Mouse (Mus musculus) myocyte (in vitro differentiated cells): Measurements from ENCODE around the gene Nup214. TPM values are rescaled to one million over a fixed set of nuclear protein-coding genes. Genes with fewer than 3 reads are reported as not detected.

Experiments
- H3K27me3 ChIP-seq: one replicate; pipeline ENCODE4 v1.6.1; 2011; ENCODE audit not compliant: control insufficient read depth, insufficient read depth, insufficient read length
- H3K36me3 ChIP-seq: one replicate; pipeline ENCODE4 v1.6.1; 2011; ENCODE audit not compliant: control insufficient read depth, insufficient read depth
- H3K4me2 ChIP-seq: one replicate; pipeline ENCODE4 v1.6.1; 2011; ENCODE audit warnings: low read depth, control low read depth
- H3K4me3 ChIP-seq: one replicate; pipeline ENCODE4 v1.5.1; 2011; ENCODE audit warnings: mild to moderate bottlenecking, control low read depth, moderate library complexity
- H3K79me2 ChIP-seq: one replicate; pipeline ENCODE4 v1.6.1; 2011; ENCODE audit not compliant: control insufficient read depth, insufficient read depth
- H3ac ChIP-seq: one replicate; pipeline ENCODE4 v1.6.1; 2011; ENCODE audit not compliant: control insufficient read depth, insufficient read length
- CEBPB ChIP-seq: IDR thresholded peaks from 2 replicates; pipeline ENCODE4 v1.6.1; 2011; ENCODE audit warnings: mild to moderate bottlenecking, moderate library complexity; ENCODE audit not compliant: poor library complexity, insufficient read depth, severe bottlenecking
- E2F4 ChIP-seq: IDR thresholded peaks from one replicate; pipeline ENCODE4 v1.6.1; 2011; ENCODE audit warnings: mild to moderate bottlenecking, control low read depth, moderate library complexity; ENCODE audit not compliant: insufficient read depth
- MAX ChIP-seq: IDR thresholded peaks from one replicate; pipeline ENCODE4 v1.6.1; 2011; ENCODE audit warnings: low read depth, mild to moderate bottlenecking, control low read depth
- MYOD1 ChIP-seq, 3 experiments: IDR thresholded peaks; one replicate each; pipeline ENCODE4 v1.6.1; 2011; ENCODE audit warnings: control low read depth in 2 of 3, low read depth in 2 of 3, mild to moderate bottlenecking in 2 of 3, moderate library complexity in 1 of 3; ENCODE audit not compliant: insufficient read length in 2 of 3, control insufficient read depth in 1 of 3
- MYOG ChIP-seq, 3 experiments: IDR thresholded peaks; one replicate each; pipeline ENCODE4 v1.6.1; 2011; ENCODE audit warnings: control low read depth in 2 of 3, low read depth in 2 of 3, mild to moderate bottlenecking in 2 of 3; ENCODE audit not compliant: insufficient read length in 2 of 3, control insufficient read depth in 1 of 3, insufficient read depth in 1 of 3
- POLR2A ChIP-seq: IDR thresholded peaks from one replicate; pipeline ENCODE4 v1.6.1; 2011; ENCODE audit warnings: low read depth, mild to moderate bottlenecking, control low read depth, moderate library complexity; ENCODE audit not compliant: insufficient read length
- POLR2AphosphoS2 ChIP-seq: IDR thresholded peaks from one replicate; pipeline ENCODE4 v1.6.1; 2011; ENCODE audit warnings: low read depth, control low read depth; ENCODE audit not compliant: insufficient read length
- REST ChIP-seq: IDR thresholded peaks from one replicate; pipeline ENCODE4 v1.6.1; 2011; ENCODE audit warnings: mild to moderate bottlenecking, control low read depth, moderate library complexity; ENCODE audit not compliant: insufficient read depth, insufficient read length
- SRF ChIP-seq: IDR thresholded peaks from one replicate; pipeline ENCODE4 v1.6.1; 2011; ENCODE audit warnings: low read depth; ENCODE audit not compliant: control insufficient read depth, insufficient read length
- TCF12 ChIP-seq: IDR thresholded peaks from one replicate; pipeline ENCODE4 v1.6.1; 2011; ENCODE audit warnings: mild to moderate bottlenecking, control low read depth; ENCODE audit not compliant: poor library complexity, insufficient read depth, severe bottlenecking
- TCF3 ChIP-seq: IDR thresholded peaks from one replicate; pipeline ENCODE4 v1.6.1; 2011; ENCODE audit warnings: low read depth, control low read depth; ENCODE audit not compliant: insufficient read length
- USF1 ChIP-seq: IDR thresholded peaks from one replicate; pipeline ENCODE4 v1.6.1; 2011; ENCODE audit warnings: low read depth, mild to moderate bottlenecking, control low read depth, moderate library complexity
- polyA plus RNA-seq: library from polyadenylated mRNA; unstranded; fragments of >200 nt; fragmentation: generic; extraction: Trizol; gene quantifications from one replicate; pipeline ENCODE4 v1.2.1, GENCODE M21; 2012; ENCODE audit warnings: missing spikeins

Nup214 gene
- polyA plus RNA-seq, 1 experiment: 26.3 TPM

DNA sequence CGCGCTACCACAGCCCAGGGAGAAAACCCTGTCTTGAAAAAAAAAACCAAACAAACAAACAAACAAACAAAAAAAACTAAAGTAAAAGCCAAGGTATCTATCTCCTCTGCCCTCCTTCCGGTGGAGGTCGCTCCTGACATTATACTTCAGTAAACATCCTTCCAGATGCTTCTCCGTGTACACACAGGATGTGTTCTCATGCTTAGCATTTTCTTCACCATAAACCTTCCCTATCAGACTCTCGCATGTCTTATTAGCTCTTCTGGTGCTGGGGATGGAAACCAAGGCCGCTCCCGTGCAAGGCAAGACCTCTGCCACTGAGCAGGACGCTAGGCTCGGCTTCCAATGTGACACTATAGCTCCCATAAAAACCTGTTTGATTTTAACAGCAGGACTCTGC is 103.5 kb downstream of the Nup214 start:
- peaks cover 35% of the 10 kb centered on the region for H3K27me3 ChIP-seq

DNA sequence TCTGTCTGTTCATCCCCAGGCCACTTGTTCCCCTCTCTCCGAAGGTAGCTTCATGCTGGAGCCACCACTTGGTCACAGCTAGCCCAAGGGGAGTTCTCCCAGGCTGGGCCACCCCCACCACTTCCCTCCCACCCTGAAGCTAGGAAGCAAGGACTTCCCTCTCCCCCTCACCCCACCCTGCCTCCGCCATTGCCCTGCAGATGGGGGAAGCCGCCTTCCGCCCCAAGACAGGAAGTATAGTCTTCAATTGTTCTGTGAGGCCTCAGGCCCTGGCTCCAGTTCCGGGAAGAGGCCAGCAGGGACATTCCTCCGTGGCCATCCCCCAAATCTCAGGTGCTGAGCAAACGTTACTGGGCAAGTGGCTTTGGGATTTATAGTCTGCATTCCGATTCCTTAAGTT is 104.3 kb downstream of the Nup214 start:
- H3K4me2 ChIP-seq: peak overlapping the region; percentile 24
- H3K4me3 ChIP-seq: no peak overlapping the region
- H3K36me3 ChIP-seq: no peaks in the 10 kb centered on the region
- no peak for TF ChIP-seq MYOD1 (IDR thresholded peaks at IDR 0.05; ENCODE audit: control insufficient read depth in 1 of 3, insufficient read length in 2 of 3, low read depth in 2 of 3)
- no peak for TF ChIP-seq TCF3
- no peak for TF ChIP-seq TCF12
- TF ChIP-seq MAX: no peak
- TF ChIP-seq CEBPB: no peak
- TF ChIP-seq MYOG (IDR thresholded peaks at IDR 0.05; ENCODE audit: control insufficient read depth in 1 of 3, insufficient read depth in 1 of 3, insufficient read length in 2 of 3, low read depth in 2 of 3): no peak
- TF ChIP-seq POLR2A: no peak
- no peak for TF ChIP-seq REST
- no peak for TF ChIP-seq USF1
- TF ChIP-seq SRF: no peak
- no peak for TF ChIP-seq POLR2AphosphoS2
- no peak for TF ChIP-seq E2F4
- no peaks in the 10 kb centered on the region for H3K79me2 ChIP-seq
- peaks cover 34% of the 10 kb centered on the region for H3K27me3 ChIP-seq
- H3ac ChIP-seq: no peak overlapping the region

More for the DNA sequence above, 103.5 kb downstream of the Nup214 start:
- no peak overlapping the region for H3ac ChIP-seq
- no peak for TF ChIP-seq REST
- TF ChIP-seq CEBPB: no peak
- no peak for TF ChIP-seq USF1
- TF ChIP-seq E2F4: no peak
- H3K79me2 ChIP-seq: no peaks in the 10 kb centered on the region
- no peaks in the 10 kb centered on the region for H3K36me3 ChIP-seq
- H3K4me2 ChIP-seq: peak overlapping the region; percentile 24
- no peak overlapping the region for H3K4me3 ChIP-seq

DNA sequence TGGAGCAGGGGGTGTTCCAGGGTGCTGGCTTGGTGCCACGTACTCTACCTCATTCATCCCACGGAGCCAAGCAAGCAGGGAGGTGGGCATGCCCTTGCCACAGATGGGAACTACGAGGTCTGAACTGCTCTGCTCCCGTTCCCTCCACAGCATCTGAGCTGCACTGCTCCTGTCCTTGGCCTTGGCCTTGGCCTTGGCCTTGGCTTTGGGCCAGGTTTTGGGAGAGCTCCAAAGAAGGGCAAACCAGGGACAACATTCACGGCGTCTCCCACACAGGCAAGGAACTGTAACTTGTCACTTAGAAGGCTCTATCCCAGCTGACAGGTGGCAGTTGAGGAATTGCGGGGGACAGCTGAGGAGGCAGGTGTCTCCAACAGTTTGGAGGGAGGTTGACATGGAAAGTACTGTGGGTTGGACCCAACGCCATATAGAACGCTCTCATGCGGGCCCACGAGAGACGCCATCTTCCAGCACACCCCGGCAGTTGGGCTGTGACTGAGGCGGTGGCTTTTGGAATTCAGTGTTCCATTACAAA is 105.0 kb downstream of the Nup214 start:
- H3K79me2 ChIP-seq: no peaks in the 10 kb centered on the region
- H3K4me3 ChIP-seq: no peak overlapping the region
- H3K4me2 ChIP-seq: peak overlapping the region; percentile 50
- peaks cover 35% of the 10 kb centered on the region for H3K27me3 ChIP-seq
- H3K36me3 ChIP-seq: no peaks in the 10 kb centered on the region
- H3ac ChIP-seq: no peak overlapping the region
- no peak for TF ChIP-seq SRF
- TF ChIP-seq MYOD1 (IDR thresholded peaks at IDR 0.05; ENCODE audit: control insufficient read depth in 1 of 3, insufficient read length in 2 of 3, low read depth in 2 of 3): peak in 2 of 3 experiments; percentile 77 to 94
- peak; percentile 64 for TF ChIP-seq TCF12
- TF ChIP-seq POLR2A: peak; percentile 46
- TF ChIP-seq MYOG (IDR thresholded peaks at IDR 0.05; ENCODE audit: control insufficient read depth in 1 of 3, insufficient read depth in 1 of 3, insufficient read length in 2 of 3, low read depth in 2 of 3): peak in 2 of 3 experiments; percentile 6 to 84
- TF ChIP-seq E2F4: no peak
- peak; percentile 23 for TF ChIP-seq POLR2AphosphoS2
- TF ChIP-seq MAX: no peak
- no peak for TF ChIP-seq CEBPB
- TF ChIP-seq TCF3: no peak
- no peak for TF ChIP-seq REST
- TF ChIP-seq USF1: no peak

DNA sequence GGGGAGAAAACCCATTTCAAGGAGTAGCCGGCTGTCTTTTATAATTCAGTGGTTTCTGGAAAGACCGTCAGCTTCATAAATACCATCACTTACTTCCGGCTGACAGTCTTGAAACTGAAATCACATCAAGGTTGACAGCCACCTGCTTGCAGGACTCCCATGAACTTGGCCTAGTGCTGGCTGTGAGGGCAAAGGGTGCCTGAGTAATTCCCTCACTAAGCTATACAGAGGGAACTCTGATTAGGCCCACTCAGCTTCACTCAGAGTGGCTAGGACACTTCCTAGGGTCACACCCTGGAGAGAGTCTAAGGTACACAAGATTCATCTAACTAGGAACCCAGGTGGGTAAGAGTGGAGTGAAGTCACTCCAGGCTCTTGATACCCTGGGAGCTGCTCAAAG is 106.4 kb downstream of the Nup214 start:
- Histone ChIP-seq H3K79me2 (no peaks in the 10 kb centered on the region), H3ac (no peak overlapping the region), H3K27me3 (peaks cover 49% of the 10 kb centered on the region), H3K4me2 (peak overlapping the region; percentile 50), H3K4me3 (no peak overlapping the region), H3K36me3 (no peaks in the 10 kb centered on the region)
- no peak for TF ChIP-seq POLR2AphosphoS2
- TF ChIP-seq MYOG (IDR thresholded peaks at IDR 0.05; ENCODE audit: control insufficient read depth in 1 of 3, insufficient read depth in 1 of 3, insufficient read length in 2 of 3, low read depth in 2 of 3): no peak
- no peak for TF ChIP-seq CEBPB
- TF ChIP-seq POLR2A: no peak
- TF ChIP-seq TCF12: no peak
- no peak for TF ChIP-seq USF1
- no peak for TF ChIP-seq SRF
- no peak for TF ChIP-seq MAX
- no peak for TF ChIP-seq REST
- no peak for TF ChIP-seq E2F4
- TF ChIP-seq TCF3: no peak
- TF ChIP-seq MYOD1 (IDR thresholded peaks at IDR 0.05; ENCODE audit: control insufficient read depth in 1 of 3, insufficient read length in 2 of 3, low read depth in 2 of 3): no peak
